Mouse (Mus musculus): ENCODE data around the gene Trex1. TPM values are rescaled to one million over a fixed set of nuclear protein-coding genes. Genes with fewer than 3 reads are reported as not detected.
A peak's percentile ranks its signal among the peaks of the same experiment; 100 is the strongest.

Gene Trex1
- total RNA-seq, 4 experiments from 2014 or later, result 16.3 to 19.2 (median 17.6) TPM

- DNase-seq (ENCODE audit: low spot score), result no peak
Measured at GRCm38 (mm10) chr9:109051651-109052489, 7.7 kb downstream of the Trex1 start.

- DNase-seq (ENCODE audit: low spot score), result no peak
Measured at GRCm38 (mm10) chr9:109051011-109051501, 8.5 kb downstream of the Trex1 start.

- DNase-seq (ENCODE audit: low spot score), result no peak
Measured at GRCm38 (mm10) chr9:109050674-109050997, 8.9 kb downstream of the Trex1 start.

- no peak for DNase-seq (ENCODE audit: low spot score)
Measured at GRCm38 (mm10) chr9:109049996-109050673, 9.4 kb downstream of the Trex1 start.

- no peak for DNase-seq (ENCODE audit: low spot score)
Measured at GRCm38 (mm10) chr9:109049316-109049715, 10.2 kb downstream of the Trex1 start.

- peak; percentile 57 for DNase-seq (ENCODE audit: low spot score)
Measured at GRCm38 (mm10) chr9:109046306-109046705, 13.2 kb downstream of the Trex1 start.

GRCm38 (mm10) chr9:109041351-109041750 is 18.2 kb downstream of the Trex1 start:
- DNase-seq (ENCODE audit: low spot score), result no peak

GRCm38 (mm10) chr9:109040906-109041305 is 18.6 kb downstream of the Trex1 start:
- DNase-seq (ENCODE audit: low spot score), result no peak

GRCm38 (mm10) chr9:109040216-109040615 is 19.3 kb downstream of the Trex1 start:
- DNase-seq (ENCODE audit: low spot score), result no peak

- DNase-seq (ENCODE audit: low spot score), result no peak
Measured at GRCm38 (mm10) chr9:109039681-109040080, 19.9 kb downstream of the Trex1 start.

GRCm38 (mm10) chr9:109038901-109039364 is 20.6 kb downstream of the Trex1 start:
- peak; percentile 84 for DNase-seq (ENCODE audit: low spot score)

GRCm38 (mm10) chr9:109038086-109038895 is 21.2 kb downstream of the Trex1 start, which contains the start of gene Shisa5:
Gene Shisa5, plus strand, starts transcription at chr9:109038565.
- peak; percentile 87 for DNase-seq (ENCODE audit: low spot score)

- DNase-seq (ENCODE audit: low spot score), result no peak
Measured at GRCm38 (mm10) chr9:109032435-109032834, 27.1 kb downstream of the Trex1 start.

GRCm38 (mm10) chr9:109031686-109032085 is 27.8 kb downstream of the Trex1 start:
- no peak for DNase-seq (ENCODE audit: low spot score)

- DNase-seq (ENCODE audit: low spot score), result no peak
Measured at GRCm38 (mm10) chr9:109031001-109031400, 28.5 kb downstream of the Trex1 start.

GRCm38 (mm10) chr9:109030312-109030711 is 29.2 kb downstream of the Trex1 start:
- DNase-seq (ENCODE audit: low spot score), result no peak

GRCm38 (mm10) chr9:109028919-109029318 is 30.6 kb downstream of the Trex1 start:
- DNase-seq (ENCODE audit: low spot score), result no peak

GRCm38 (mm10) chr9:109028421-109028820 is 31.1 kb downstream of the Trex1 start:
- no peak for DNase-seq (ENCODE audit: low spot score)

GRCm38 (mm10) chr9:109027521-109027920 is 32.0 kb downstream of the Trex1 start:
- DNase-seq (ENCODE audit: low spot score), result peak; percentile 39

- DNase-seq (ENCODE audit: low spot score), result no peak
Measured at GRCm38 (mm10) chr9:109022866-109023685, 36.5 kb downstream of the Trex1 start.

GRCm38 (mm10) chr9:109021428-109021827 is 38.1 kb downstream of the Trex1 start:
- no peak for DNase-seq (ENCODE audit: low spot score)

All from heart, adult 8-10 months (tissue).